Mouse (Mus musculus) ES-Bruce4 (cell line): ENCODE data around the gene Pm20d2. TPM values are rescaled to one million over a fixed set of nuclear protein-coding genes. Genes with fewer than 3 reads are reported as not detected.

Experiments used
- H3K27ac ChIP-seq: 2 replicates; pipeline ENCODE4 v1.5.1; 2012; ENCODE audit warnings: low read length, inconsistent platforms; ENCODE audit not compliant: insufficient read depth
- H3K27me3 ChIP-seq: 2 replicates; pipeline ENCODE4 v1.6.1; 2012; ENCODE audit warnings: mild to moderate bottlenecking, low read length, inconsistent platforms; ENCODE audit not compliant: control insufficient read depth, poor library complexity, insufficient read depth, severe bottlenecking
- H3K36me3 ChIP-seq: 2 replicates; pipeline ENCODE4 v1.6.1; 2012; ENCODE audit warnings: inconsistent platforms, mild to moderate bottlenecking, low read length, moderate library complexity; ENCODE audit not compliant: control insufficient read depth, poor library complexity, insufficient read depth, severe bottlenecking
- H3K4me1 ChIP-seq: one replicate; pipeline ENCODE4 v1.8.1; 2011; ENCODE audit warnings: low read length; ENCODE audit not compliant: control insufficient read depth, insufficient read depth
- H3K4me3 ChIP-seq: 2 replicates; pipeline ENCODE4 v1.5.1; 2011; ENCODE audit warnings: low read depth, mild to moderate bottlenecking, low read length
- H3K9ac ChIP-seq: 2 replicates; pipeline ENCODE4 v1.6.1; 2012; ENCODE audit warnings: low read depth, mild to moderate bottlenecking, inconsistent platforms; ENCODE audit not compliant: poor library complexity, severe bottlenecking
- H3K9me3 ChIP-seq: replicated peaks from 2 replicates; pipeline ENCODE4 v1.6.1; 2012; ENCODE audit warnings: mild to moderate bottlenecking, low read length, inconsistent platforms; ENCODE audit not compliant: control insufficient read depth, poor library complexity, insufficient read depth, severe bottlenecking
- CTCF ChIP-seq: IDR thresholded peaks from one replicate; pipeline ENCODE4 v1.8.1; 2011; ENCODE audit warnings: low read depth, low read length
- EP300 ChIP-seq: IDR thresholded peaks from 2 replicates; pipeline ENCODE4 v1.6.1; 2011; ENCODE audit warnings: low read depth, low read length; ENCODE audit not compliant: insufficient read depth
- POLR2A ChIP-seq: IDR thresholded peaks from one replicate; pipeline ENCODE4 v1.8.1; 2011; ENCODE audit warnings: low read length; ENCODE audit not compliant: insufficient read depth
- polyA plus RNA-seq: library from polyadenylated mRNA; stranded (reverse); fragments of >200 nt; gene quantifications from 2 replicates; pipeline ENCODE4 v1.2.4, GENCODE M21; 2011; ENCODE audit warnings: low read depth; ENCODE audit not compliant: missing spikeins, insufficient read depth, insufficient read length

Gene Pm20d2
- 4.2 and 4.4 TPM in 2 replicates for polyA plus RNA-seq

- TF ChIP-seq EP300, result no peak
- no peak for TF ChIP-seq POLR2A
- no peak for TF ChIP-seq CTCF
- H3K9ac ChIP-seq, result peak within 1 kb of the TSS; percentile 77
- no peak within 1 kb of the TSS for H3K27ac ChIP-seq
- no peaks in the 10 kb centered on the region for H3K4me1 ChIP-seq
- no peaks in the 10 kb centered on the region for H3K36me3 ChIP-seq
- 0 out of 2 replicates have a peak, but pooled peaks cover 2% of the 10 kb centered on the region for H3K9me3 ChIP-seq
- no peaks in the 10 kb centered on the region for H3K27me3 ChIP-seq
- peak within 1 kb of the TSS; percentile 66 for H3K4me3 ChIP-seq
Observed at GRCm38 (mm10) chr4:33189735-33190036, at the start of gene Pm20d2. Gene Pm20d2, minus strand, starts transcription at chr4:33189737.

- Histone ChIP-seq H3K27ac (no peak overlapping the region), H3K27me3 (no peaks in the 10 kb centered on the region), H3K9ac (no peak overlapping the region), H3K9me3 (no peaks in the 10 kb centered on the region), H3K4me3 (no peak overlapping the region), H3K4me1 (no peaks in the 10 kb centered on the region), H3K36me3 (no peaks in the 10 kb centered on the region)
- TF ChIP-seq POLR2A (no peak), CTCF (no peak), EP300 (no peak)
Observed at GRCm38 (mm10) chr4:33230881-33231280, 41.3 kb upstream of the Pm20d2 start.

GRCm38 (mm10) chr4:33229639-33230038, 40.1 kb upstream of the Pm20d2 start:
- Histone ChIP-seq H3K36me3 (no peaks in the 10 kb centered on the region), H3K9me3 (no peaks in the 10 kb centered on the region), H3K4me3 (no peak overlapping the region), H3K27ac (no peak overlapping the region), H3K4me1 (no peaks in the 10 kb centered on the region), H3K9ac (no peak overlapping the region), H3K27me3 (no peaks in the 10 kb centered on the region)
- TF ChIP-seq POLR2A, result no peak
- no peak for TF ChIP-seq EP300
- TF ChIP-seq CTCF, result no peak

- Histone ChIP-seq H3K9me3 (no peaks in the 10 kb centered on the region), H3K36me3 (no peaks in the 10 kb centered on the region), H3K9ac (no peak overlapping the region), H3K4me1 (no peaks in the 10 kb centered on the region), H3K27ac (no peak overlapping the region), H3K27me3 (no peaks in the 10 kb centered on the region), H3K4me3 (no peak overlapping the region)
- TF ChIP-seq EP300 (no peak), POLR2A (no peak), CTCF (no peak)
Observed at GRCm38 (mm10) chr4:33227164-33227563, 37.6 kb upstream of the Pm20d2 start.

- no peak overlapping the region for H3K9ac ChIP-seq
- no peaks in the 10 kb centered on the region for H3K36me3 ChIP-seq
- H3K4me3 ChIP-seq, result no peak overlapping the region
- H3K27me3 ChIP-seq, result no peaks in the 10 kb centered on the region
- H3K27ac ChIP-seq, result no peak overlapping the region
- no peak for TF ChIP-seq EP300
- TF ChIP-seq POLR2A, result no peak
- no peak for TF ChIP-seq CTCF
- no peaks in the 10 kb centered on the region for H3K9me3 ChIP-seq
- H3K4me1 ChIP-seq, result no peaks in the 10 kb centered on the region
Observed at GRCm38 (mm10) chr4:33224003-33224675, 34.6 kb upstream of the Pm20d2 start.

GRCm38 (mm10) chr4:33221847-33222246, 32.3 kb upstream of the Pm20d2 start:
- H3K4me3 ChIP-seq, result no peak overlapping the region
- no peaks in the 10 kb centered on the region for H3K4me1 ChIP-seq
- no peaks in the 10 kb centered on the region for H3K27me3 ChIP-seq
- no peaks in the 10 kb centered on the region for H3K9me3 ChIP-seq
- TF ChIP-seq POLR2A, result no peak
- no peak for TF ChIP-seq CTCF
- no peak for TF ChIP-seq EP300
- no peaks in the 10 kb centered on the region for H3K36me3 ChIP-seq
- no peak overlapping the region for H3K27ac ChIP-seq
- H3K9ac ChIP-seq, result no peak overlapping the region
